Mouse (Mus musculus): ENCODE results near the gene Sfn.

Gene Sfn

GRCm38 (mm10) chr4:133619473-133620136, 17.6 kb upstream of the Sfn start:
- no peak for DNase-seq

- no peak for DNase-seq
Observed at GRCm38 (mm10) chr4:133617936-133618335, 16.0 kb upstream of the Sfn start.

- DNase-seq, result no peak
Observed at GRCm38 (mm10) chr4:133615416-133615815, 13.4 kb upstream of the Sfn start.

- peak; percentile 43 for DNase-seq
Observed at GRCm38 (mm10) chr4:133614274-133614761, 12.3 kb upstream of the Sfn start.

- no peak for DNase-seq
Observed at GRCm38 (mm10) chr4:133613867-133614266, 11.9 kb upstream of the Sfn start.

GRCm38 (mm10) chr4:133613026-133613425, 11.1 kb upstream of the Sfn start:
- no peak for DNase-seq

GRCm38 (mm10) chr4:133612416-133612815, 10.4 kb upstream of the Sfn start:
- no peak for DNase-seq

- no peak for DNase-seq
Observed at GRCm38 (mm10) chr4:133611815-133612214, 9.8 kb upstream of the Sfn start.

GRCm38 (mm10) chr4:133609719-133610118, 7.8 kb upstream of the Sfn start:
- DNase-seq, result peak; percentile 84

GRCm38 (mm10) chr4:133607284-133607683, 5.3 kb upstream of the Sfn start:
- no peak for DNase-seq

- no peak for DNase-seq
Observed at GRCm38 (mm10) chr4:133605330-133605729, 3.4 kb upstream of the Sfn start.

GRCm38 (mm10) chr4:133604856-133605255, 2.9 kb upstream of the Sfn start:
- no peak for DNase-seq

- DNase-seq, result no peak
Observed at GRCm38 (mm10) chr4:133604175-133604574, 2.2 kb upstream of the Sfn start.

- DNase-seq, result no peak
Observed at GRCm38 (mm10) chr4:133603056-133603455, 1.1 kb upstream of the Sfn start.

- no peak for DNase-seq
Observed at GRCm38 (mm10) chr4:133600306-133600705, 1.7 kb downstream of the Sfn start.

GRCm38 (mm10) chr4:133599571-133600073, 2.3 kb downstream of the Sfn start:
- peak; percentile 79 for DNase-seq

- DNase-seq, result no peak
Observed at GRCm38 (mm10) chr4:133599116-133599515, 2.9 kb downstream of the Sfn start.

GRCm38 (mm10) chr4:133598616-133599015, 3.4 kb downstream of the Sfn start:
- DNase-seq, result no peak

- no peak for DNase-seq
Observed at GRCm38 (mm10) chr4:133596084-133596483, 5.9 kb downstream of the Sfn start.

GRCm38 (mm10) chr4:133595538-133595937, 6.4 kb downstream of the Sfn start:
- DNase-seq, result no peak

GRCm38 (mm10) chr4:133592570-133592969, 9.4 kb downstream of the Sfn start:
- DNase-seq, result no peak

GRCm38 (mm10) chr4:133584059-133584951, 17.7 kb downstream of the Sfn start, which contains the start of gene Gpn2:
TSS of gene Gpn2 (plus strand) at chr4:133584362.
- DNase-seq, result peak; percentile 80

- no peak for DNase-seq
Observed at GRCm38 (mm10) chr4:133583690-133584058, 18.3 kb downstream of the Sfn start.

GRCm38 (mm10) chr4:133577983-133578382, 24.0 kb downstream of the Sfn start:
- DNase-seq, result no peak
